9 mouse cellular contexts compared by ENCODE assay signal in the genomic region with DNA sequence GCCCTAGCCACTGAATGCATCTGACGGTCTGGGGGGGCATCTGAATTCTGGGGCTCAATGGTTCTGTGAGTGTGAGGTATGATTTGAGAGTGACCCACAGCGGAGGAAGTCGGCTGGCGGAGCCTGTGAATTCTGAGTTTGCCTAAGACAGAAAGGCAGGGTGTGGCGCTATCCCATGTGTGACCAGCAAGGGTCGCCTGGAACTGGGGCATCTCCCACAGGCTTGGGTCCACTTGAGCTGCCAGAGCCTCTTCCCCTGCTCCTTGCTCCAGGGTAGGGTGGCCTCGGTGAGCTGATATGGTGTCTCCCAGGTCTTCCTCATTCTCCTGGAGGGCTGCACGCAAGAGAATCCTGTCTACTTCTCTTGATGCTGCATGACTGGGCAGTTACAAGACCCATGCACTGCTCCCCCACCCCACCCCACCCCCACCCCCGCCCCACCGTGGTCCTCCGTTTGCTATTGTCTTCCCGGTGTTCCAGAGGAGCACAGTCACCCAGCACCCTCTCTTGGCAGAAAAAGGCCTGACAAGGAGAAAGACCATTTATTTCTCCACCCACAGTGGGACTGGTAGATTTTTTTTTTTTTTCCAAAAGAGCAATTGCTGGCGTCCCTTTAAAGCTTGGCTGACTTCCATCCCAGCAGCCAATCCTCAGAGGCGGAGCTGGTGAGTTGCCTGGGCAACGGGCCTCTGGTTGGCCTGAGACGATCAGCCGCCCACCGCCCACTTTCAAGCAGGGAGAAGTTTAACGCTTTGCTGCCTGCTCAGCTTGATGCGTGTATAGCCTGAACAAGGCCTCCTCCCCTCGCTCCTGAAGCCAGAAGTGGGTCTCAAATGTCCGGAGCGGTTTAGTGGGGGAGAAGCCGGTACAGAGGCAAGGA. TPM values are rescaled to one million over a fixed set of nuclear protein-coding genes. Genes with fewer than 3 reads are reported as not detected.
DNase-seq lines count a peak whose midpoint lies in the region; ATAC-seq and TF ChIP-seq lines count a peak whose summit lies in the region.
"Had no signal": no experiment of that assay in that cellular context is flagged by ENCODE, and none has a peak within 500 bp of the region (broad histone marks: within the 10 kb centered on the region; RNA-seq: fewer than 3 reads in every experiment).

No protein-coding gene starts in this region.

- peak overlapping the region; percentile 88 for H3K27ac ChIP-seq in left cerebral cortex, adult 2 months

- DNase-seq in ZHBTc4 (ENCODE audit: low read depth, low spot score): peak; percentile 98
- DNase-seq in gastrocnemius, postnatal 10 days: peak; percentile 74
- DNase-seq in induced T-regulatory cell, adult 2 months (ENCODE audit: low read depth): peak; percentile 69
- peak; percentile 87 to 92 for DNase-seq in left cerebral cortex, adult 2 months (ENCODE audit: extremely low spot score in 1 of 2, low spot score in 2 of 2)
- peak; percentile 76 for DNase-seq in lung, postnatal 36 days
- DNase-seq in right cerebral cortex, adult 2 months (ENCODE audit: low spot score in 2 of 2): peak; percentile 92 to 94

- TF ChIP-seq CTCF in left cerebral cortex, adult 2 months (IDR thresholded peaks at IDR 0.05): peak; percentile 53

- peak; percentile 55 for ATAC-seq in common myeloid progenitor, adult 5-6 weeks (replicated peaks; ENCODE audit: low read depth, poor library complexity, severe bottlenecking)
- ATAC-seq in erythroid progenitor cell, adult 5-6 weeks (replicated peaks; ENCODE audit: low FRiP score, poor library complexity, severe bottlenecking): no peak

- intact Hi-C loops in left cerebral cortex, adult 2 months (cut with DNase I): loop anchor here (1.0 to 5.0 kb wide), 2 partner anchors 30 to 67 kb away; a partner anchor contains a TSS

- no peak overlapping the region for H3K4me3 ChIP-seq in left cerebral cortex, adult 2 months
- H3K4me3 ChIP-seq: megakaryocyte, embryonic 14.5 days had no signal

RNA-seq across cellular contexts. Expression of a gene that starts 31.3 kb away (rescaled TPM):
- 1.0 and 1.1 TPM in 2 replicates for total RNA-seq in common myeloid progenitor, adult 5-6 weeks (2017)
- under 1 TPM in 1 of 2 experiments, not detected in 1; 0.23 TPM for total RNA-seq in gastrocnemius, postnatal 10 days (2021)
- total RNA-seq in left cerebral cortex, adult 2 months (2021): 10 to 100 TPM; 85.3 TPM
- total RNA-seq in erythroid progenitor cell, adult 5-6 weeks (2015; ENCODE audit: low replicate concordance): 14.3 TPM in 1 of 2 replicates, not detected in the other
- not detected in 2 replicates for total RNA-seq in erythroid progenitor cell, adult 5-6 weeks (2017; ENCODE audit: low replicate concordance)

RNA-seq across cellular contexts. Expression of a gene that starts 31.8 kb away (rescaled TPM):
- not detected in 2 replicates for total RNA-seq in common myeloid progenitor, adult 5-6 weeks (2017)
- total RNA-seq in gastrocnemius, postnatal 10 days (2021): 1 to 10 TPM; 1.2 to 1.4 TPM
- 10 to 100 TPM; 74.5 to 76.9 TPM for total RNA-seq in left cerebral cortex, adult 2 months (2021)
- 7.5 TPM in 1 of 2 replicates, not detected in the other for total RNA-seq in erythroid progenitor cell, adult 5-6 weeks (2015; ENCODE audit: low replicate concordance)
- 0.39 and 0.61 TPM in 2 replicates for total RNA-seq in erythroid progenitor cell, adult 5-6 weeks (2017; ENCODE audit: low replicate concordance)

RNA-seq across cellular contexts. Expression of a gene that starts 45.9 kb away (rescaled TPM):
- total RNA-seq in common myeloid progenitor, adult 5-6 weeks (2017): not detected in 2 replicates
- not detected for total RNA-seq in gastrocnemius, postnatal 10 days (2021)
- under 1 TPM in 1 of 2 experiments, not detected in 1; 0.52 TPM for total RNA-seq in left cerebral cortex, adult 2 months (2021)
- total RNA-seq in erythroid progenitor cell, adult 5-6 weeks (2015; ENCODE audit: low replicate concordance): not detected in 2 replicates
- total RNA-seq in erythroid progenitor cell, adult 5-6 weeks (2017; ENCODE audit: low replicate concordance): not detected in 2 replicates

Comparison
In these comparisons a context has a peak if more than half of its experiments do, and no peak if none do; other contexts are left out.
1. RNA of a gene that starts 31.3 kb away (total RNA-seq): 85.3 TPM in left cerebral cortex, adult 2 months; 14.3 TPM in erythroid progenitor cell, adult 5-6 weeks, 1.0 to 1.1 TPM in common myeloid progenitor, adult 5-6 weeks and 0.23 TPM in gastrocnemius, postnatal 10 days; every median in the first group is over 4 times any median in the second.
2. RNA of a gene that starts 31.8 kb away (total RNA-seq): 74.5 to 76.9 TPM in left cerebral cortex, adult 2 months; 0.39 to 7.5 TPM in erythroid progenitor cell, adult 5-6 weeks, 1.2 to 1.4 TPM in gastrocnemius, postnatal 10 days and not detected in common myeloid progenitor, adult 5-6 weeks; every median in the first group is over 4 times any median in the second.
3. Peak in every context shown above with its lines, with median percentiles within 50 percentile points of each other: DNase-seq.